Mouse (Mus musculus): ENCODE data around the gene Zfp329.
"Not testable (repeated sequence)": the region's sequence is repeated elsewhere in the genome, so short reads cannot be mapped to it uniquely, and the experiment has no call there.

The Zfp329 gene

GRCm38 (mm10) chr7:12818521-12819295 is at the start of gene Zfp329:
Gene Zfp329, minus strand, starts transcription at chr7:12818858.
- DNase-seq, result peak; percentile 95

GRCm38 (mm10) chr7:12835779-12836178 is 17.1 kb upstream of the Zfp329 start:
- DNase-seq, result no peak

GRCm38 (mm10) chr7:12835193-12835671 is 16.6 kb upstream of the Zfp329 start:
- no peak for DNase-seq

- peak; percentile 94 for DNase-seq
Observed at GRCm38 (mm10) chr7:12834162-12835120, 15.8 kb upstream of the Zfp329 start, which contains the start of gene Zfp110. Gene Zfp110, plus strand, starts transcription at chr7:12834761.

- no peak for DNase-seq
Observed at GRCm38 (mm10) chr7:12815566-12815965, 3.1 kb downstream of the Zfp329 start.

- DNase-seq, result no peak
Observed at GRCm38 (mm10) chr7:12803727-12804071, 15.0 kb downstream of the Zfp329 start.

GRCm38 (mm10) chr7:12802866-12803726 is 15.6 kb downstream of the Zfp329 start, which contains the start of gene Zscan18:
Gene Zscan18, minus strand, starts transcription at chr7:12803635.
- DNase-seq, result peak; percentile 92

GRCm38 (mm10) chr7:12799554-12799953 is 19.1 kb downstream of the Zfp329 start:
- no peak for DNase-seq

- no peak for DNase-seq
Observed at GRCm38 (mm10) chr7:12797971-12798370, 20.7 kb downstream of the Zfp329 start.

- DNase-seq, result not testable (repeated sequence)
Observed at GRCm38 (mm10) chr7:12792624-12793023, 26.0 kb downstream of the Zfp329 start.

- DNase-seq, result peak; percentile 7
Observed at GRCm38 (mm10) chr7:12788025-12788424, 30.6 kb downstream of the Zfp329 start.

GRCm38 (mm10) chr7:12787333-12787732 is 31.3 kb downstream of the Zfp329 start:
- no peak for DNase-seq

GRCm38 (mm10) chr7:12780151-12780830 is 38.4 kb downstream of the Zfp329 start:
- peak; percentile 95 for DNase-seq

- no peak for DNase-seq
Observed at GRCm38 (mm10) chr7:12779782-12780150, 38.9 kb downstream of the Zfp329 start.

GRCm38 (mm10) chr7:12779141-12779540 is 39.5 kb downstream of the Zfp329 start:
- no peak for DNase-seq

GRCm38 (mm10) chr7:12774606-12775005 is 44.1 kb downstream of the Zfp329 start:
- no peak for DNase-seq

- DNase-seq, result no peak
Observed at GRCm38 (mm10) chr7:12774111-12774510, 44.5 kb downstream of the Zfp329 start.

All from embryo, embryonic 11 days (tissue).